Mouse (Mus musculus) liver (tissue): ENCODE measurements around the gene H1foo.

Experiments
- DNase-seq: peaks from one replicate; pipeline ENCODE4 v3.0.0-alpha.2; 2020; ENCODE audit warnings: mixed read lengths

Gene H1foo

GRCm38 (mm10) chr6:115962439-115963085 lies 17.8 kb downstream of the H1foo start:
- DNase-seq = peak; percentile 29

- no peak for DNase-seq
These were observed 18.9 kb downstream of the H1foo start for GRCm38 (mm10) chr6:115963656-115964055.

- no peak for DNase-seq
These were observed 21.7 kb downstream of the H1foo start for GRCm38 (mm10) chr6:115966227-115966966.

- no peak for DNase-seq
These were observed 22.6 kb downstream of the H1foo start for GRCm38 (mm10) chr6:115967291-115967880.

- no peak for DNase-seq
These were observed 23.3 kb downstream of the H1foo start for GRCm38 (mm10) chr6:115968086-115968485.

- DNase-seq = no peak
These were observed 24.0 kb downstream of the H1foo start for GRCm38 (mm10) chr6:115968700-115969099.

GRCm38 (mm10) chr6:115969103-115969502 lies 24.4 kb downstream of the H1foo start:
- DNase-seq = no peak

- DNase-seq = peak; percentile 41
These were observed 25.2 kb downstream of the H1foo start for GRCm38 (mm10) chr6:115969952-115970351.

GRCm38 (mm10) chr6:115971273-115972060 lies 26.7 kb downstream of the H1foo start:
- no peak for DNase-seq

- no peak for DNase-seq
These were observed 27.5 kb downstream of the H1foo start for GRCm38 (mm10) chr6:115972083-115972764.

GRCm38 (mm10) chr6:115973139-115973875 lies 28.6 kb downstream of the H1foo start:
- no peak for DNase-seq

- no peak for DNase-seq
These were observed 29.3 kb downstream of the H1foo start for GRCm38 (mm10) chr6:115973881-115974662.

- no peak for DNase-seq
These were observed 30.9 kb downstream of the H1foo start for GRCm38 (mm10) chr6:115975606-115976005.

GRCm38 (mm10) chr6:115977810-115978209 lies 33.1 kb downstream of the H1foo start:
- DNase-seq = no peak

GRCm38 (mm10) chr6:115978596-115978995 lies 33.9 kb downstream of the H1foo start:
- DNase-seq = no peak

- no peak for DNase-seq
These were observed 38.2 kb downstream of the H1foo start for GRCm38 (mm10) chr6:115982889-115983288.

- DNase-seq = no peak
These were observed 38.7 kb downstream of the H1foo start for GRCm38 (mm10) chr6:115983306-115984038.

- DNase-seq = no peak
These were observed 39.8 kb downstream of the H1foo start for GRCm38 (mm10) chr6:115984580-115984979.

GRCm38 (mm10) chr6:115985622-115986021 lies 40.9 kb downstream of the H1foo start:
- no peak for DNase-seq

GRCm38 (mm10) chr6:115986472-115987095 lies 41.8 kb downstream of the H1foo start:
- DNase-seq = no peak
